Mouse (Mus musculus) induced T-regulatory cell, adult 2 months (primary cell): ENCODE measurements around the gene Polr2c.

Source experiments
- DNase-seq: peaks from one replicate; pipeline ENCODE4 v3.0.0-alpha.2; 2012; ENCODE audit warnings: low read depth

Gene Polr2c

GRCm38 (mm10) chr8:94880742-94881141 lies 23.5 kb downstream of the Polr2c start:
- no peak for DNase-seq

GRCm38 (mm10) chr8:94888383-94889036 lies 31.3 kb downstream of the Polr2c start:
- no peak for DNase-seq

GRCm38 (mm10) chr8:94892917-94893316 lies 35.7 kb downstream of the Polr2c start:
- DNase-seq: no peak

GRCm38 (mm10) chr8:94899262-94899661 lies 42.0 kb downstream of the Polr2c start:
- DNase-seq: no peak

- no peak for DNase-seq
Observed at GRCm38 (mm10) chr8:94900617-94901016, 43.4 kb downstream of the Polr2c start.

GRCm38 (mm10) chr8:94901031-94901430 lies 43.8 kb downstream of the Polr2c start:
- DNase-seq: no peak

GRCm38 (mm10) chr8:94903709-94904108 lies 46.5 kb downstream of the Polr2c start:
- DNase-seq: no peak

GRCm38 (mm10) chr8:94904450-94905175 lies 47.4 kb downstream of the Polr2c start:
- no peak for DNase-seq

GRCm38 (mm10) chr8:94907591-94908300 lies 50.5 kb downstream of the Polr2c start:
- no peak for DNase-seq

- peak; percentile 85 for DNase-seq
Observed at GRCm38 (mm10) chr8:94908847-94909246, 51.6 kb downstream of the Polr2c start.

- no peak for DNase-seq
Observed at GRCm38 (mm10) chr8:94913061-94913660, 55.9 kb downstream of the Polr2c start.

- DNase-seq: no peak
Observed at GRCm38 (mm10) chr8:94914256-94914655, 57.0 kb downstream of the Polr2c start.

GRCm38 (mm10) chr8:94914701-94915101 lies 57.5 kb downstream of the Polr2c start:
- DNase-seq: no peak

GRCm38 (mm10) chr8:94916311-94916959 lies 59.2 kb downstream of the Polr2c start:
- DNase-seq: no peak

- no peak for DNase-seq
Observed at GRCm38 (mm10) chr8:94916960-94917324, 59.7 kb downstream of the Polr2c start.

GRCm38 (mm10) chr8:94917352-94917751 lies 60.1 kb downstream of the Polr2c start:
- DNase-seq: peak; percentile 83

- DNase-seq: peak; percentile 50
Observed at GRCm38 (mm10) chr8:94917851-94918495, 60.7 kb downstream of the Polr2c start, which contains the start of gene Ccdc102a. Gene Ccdc102a (minus strand): TSS chr8:94918098.

- DNase-seq: peak; percentile 65
Observed at GRCm38 (mm10) chr8:94919256-94919655, 62.0 kb downstream of the Polr2c start.

GRCm38 (mm10) chr8:94922176-94922575 lies 64.9 kb downstream of the Polr2c start:
- DNase-seq: no peak

GRCm38 (mm10) chr8:94922602-94923001 lies 65.4 kb downstream of the Polr2c start:
- no peak for DNase-seq
